Mouse (Mus musculus): ENCODE measurements around the gene Slc24a2. TPM values are rescaled to one million over a fixed set of nuclear protein-coding genes. Genes with fewer than 3 reads are reported as not detected.

Gene Slc24a2
- polyA plus RNA-seq, 1 experiment from 2014 or later, result 1.4 TPM

DNA sequence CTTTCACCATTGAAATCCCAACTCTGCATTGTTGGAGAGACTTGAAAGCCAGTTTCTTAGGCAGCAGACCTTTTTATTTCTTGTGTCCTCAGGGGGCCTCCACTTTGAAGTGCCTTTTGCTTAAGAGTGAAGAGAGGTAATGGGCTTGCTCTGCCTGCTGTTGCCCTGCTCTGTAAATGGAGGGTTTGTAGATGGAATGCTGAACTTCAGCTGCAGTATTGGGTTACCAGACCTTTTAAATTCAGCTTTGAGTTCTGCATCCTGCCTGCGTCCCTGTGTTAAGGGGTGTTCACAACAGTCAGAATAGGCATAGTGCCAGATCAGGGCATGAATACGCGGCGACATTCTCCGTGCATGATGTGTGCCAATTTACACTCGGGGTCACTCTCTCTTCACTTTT lies 241.0 kb downstream of the Slc24a2 start:
- Histone ChIP-seq H3K27me3 (replicated peaks; ENCODE audit: control insufficient read depth, insufficient read depth, low read length) (no peaks in the 10 kb centered on the region), H3K27ac (ENCODE audit: low read depth, low read length) (no peak overlapping the region), H3K4me1 (ENCODE audit: control insufficient read depth, insufficient read depth, low read length) (peaks cover 16% of the 10 kb centered on the region), H3K36me3 (ENCODE audit: control insufficient read depth, insufficient read depth, low read length) (no peaks in the 10 kb centered on the region), H3K4me2 (ENCODE audit: low read length) (no peak overlapping the region), H3K9ac (ENCODE audit: low read length) (peak overlapping the region; percentile 8; the same call in 1 of the 2 replicates), H3K4me3 (ENCODE audit: low read depth, low read length) (no peak overlapping the region), H3K9me3 (replicated peaks; ENCODE audit: control insufficient read depth, low read length) (no peaks in the 10 kb centered on the region)
- 12% methylated on average over 6 of the region's 6 CpGs for WGBS
- ATAC-seq (peak; percentile 58), DNase-seq (ENCODE audit: low spot score) (peak; percentile 70)

- DNase-seq (ENCODE audit: low spot score), result no peak
Observed at GRCm38 (mm10) chr4:86987846-86988245, 242.4 kb downstream of the Slc24a2 start.

DNA sequence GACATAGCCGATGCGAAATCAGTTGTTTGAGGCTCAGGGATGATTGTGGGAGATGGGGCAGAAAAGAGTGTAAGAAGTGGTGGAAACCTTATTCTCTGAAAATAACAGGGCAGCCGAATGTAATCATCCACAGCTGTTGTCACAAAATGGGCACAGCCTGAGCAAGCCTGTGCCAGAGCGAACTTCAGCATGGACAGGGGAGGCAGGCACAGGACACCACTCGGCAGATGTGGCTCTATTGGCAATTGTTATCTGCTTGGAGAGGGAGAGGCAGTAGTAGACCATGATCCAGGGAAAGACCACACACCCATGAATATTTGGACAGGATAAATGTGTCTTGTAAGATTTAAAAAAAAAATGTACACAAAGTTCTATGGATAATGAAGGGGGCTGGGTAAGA lies 253.0 kb downstream of the Slc24a2 start:
- Histone ChIP-seq H3K27me3 (replicated peaks; ENCODE audit: control insufficient read depth, insufficient read depth, low read length) (no peaks in the 10 kb centered on the region), H3K36me3 (ENCODE audit: control insufficient read depth, insufficient read depth, low read length) (no peaks in the 10 kb centered on the region), H3K9me3 (replicated peaks; ENCODE audit: control insufficient read depth, low read length) (no peaks in the 10 kb centered on the region), H3K27ac (ENCODE audit: low read depth, low read length) (no peak overlapping the region), H3K4me2 (ENCODE audit: low read length) (no peak overlapping the region), H3K9ac (ENCODE audit: low read length) (no peak overlapping the region), H3K4me3 (ENCODE audit: low read depth, low read length) (no peak overlapping the region), H3K4me1 (ENCODE audit: control insufficient read depth, insufficient read depth, low read length) (no peaks in the 10 kb centered on the region)
- 87% methylated on average over 5 of the region's 5 CpGs for WGBS
- ATAC-seq (no peak), DNase-seq (ENCODE audit: low spot score) (no peak)

More at GRCm38 (mm10) chr4:86987846-86988245, 242.4 kb downstream of the Slc24a2 start:
- no peak overlapping the region for H3K27ac ChIP-seq (ENCODE audit: low read depth, low read length)
- H3K9me3 ChIP-seq (replicated peaks; ENCODE audit: control insufficient read depth, low read length), result no peaks in the 10 kb centered on the region
- no peak overlapping the region for H3K4me2 ChIP-seq (ENCODE audit: low read length)
- H3K9ac ChIP-seq (ENCODE audit: low read length), result no peak overlapping the region
- H3K27me3 ChIP-seq (replicated peaks; ENCODE audit: control insufficient read depth, insufficient read depth, low read length), result no peaks in the 10 kb centered on the region
- 90% methylated on average over 4 of the region's 4 CpGs for WGBS
- H3K36me3 ChIP-seq (ENCODE audit: control insufficient read depth, insufficient read depth, low read length), result no peaks in the 10 kb centered on the region
- peaks cover 16% of the 10 kb centered on the region for H3K4me1 ChIP-seq (ENCODE audit: control insufficient read depth, insufficient read depth, low read length)
- no peak for ATAC-seq
- no peak overlapping the region for H3K4me3 ChIP-seq (ENCODE audit: low read depth, low read length)

DNA sequence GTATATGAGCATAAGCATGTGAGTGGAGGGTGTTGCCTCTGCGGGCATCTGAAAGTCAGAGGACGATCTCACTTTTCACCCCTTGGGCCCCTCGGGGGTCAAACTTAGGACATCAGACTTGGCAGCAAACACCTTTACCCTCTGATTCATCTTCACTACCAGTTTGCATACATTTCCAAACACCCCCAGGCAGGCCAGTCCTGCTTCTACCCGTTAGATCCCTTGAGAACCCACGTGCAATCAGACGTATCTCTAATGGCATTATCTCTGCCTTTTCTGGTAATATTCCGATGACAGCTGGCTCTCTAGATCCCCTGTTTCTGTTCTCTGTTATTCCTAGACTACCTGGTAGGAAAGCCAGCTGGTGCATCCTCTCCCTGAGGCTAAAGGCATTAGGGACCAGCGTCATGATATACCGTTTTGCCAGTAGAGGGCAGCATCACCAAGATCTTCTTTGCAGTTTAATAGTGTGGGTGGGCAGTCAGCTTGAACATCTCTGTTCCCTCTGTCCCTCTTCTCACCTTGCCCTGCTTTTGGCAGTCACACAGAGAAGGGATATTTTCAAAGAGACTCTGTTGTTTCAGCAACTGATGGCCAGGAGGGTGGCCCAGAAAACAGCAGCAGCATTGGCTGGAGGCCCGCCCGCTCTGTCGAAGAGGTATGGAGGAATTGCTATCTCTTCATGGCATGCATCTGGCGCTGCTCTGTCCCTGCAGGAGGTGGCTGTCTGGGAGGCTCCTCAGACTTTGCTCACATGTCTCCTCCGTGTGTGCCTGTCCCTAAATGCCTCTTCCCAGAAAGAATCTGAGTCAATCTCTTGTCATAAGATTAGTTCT lies 272.5 kb downstream of the Slc24a2 start:
- Histone ChIP-seq H3K27ac (ENCODE audit: low read depth, low read length) (no peak overlapping the region), H3K27me3 (replicated peaks; ENCODE audit: control insufficient read depth, insufficient read depth, low read length) (no peaks in the 10 kb centered on the region), H3K9me3 (replicated peaks; ENCODE audit: control insufficient read depth, low read length) (no peaks in the 10 kb centered on the region), H3K4me3 (ENCODE audit: low read depth, low read length) (no peak overlapping the region), H3K36me3 (ENCODE audit: control insufficient read depth, insufficient read depth, low read length) (no peaks in the 10 kb centered on the region), H3K9ac (ENCODE audit: low read length) (no peak overlapping the region), H3K4me2 (ENCODE audit: low read length) (no peak overlapping the region), H3K4me1 (ENCODE audit: control insufficient read depth, insufficient read depth, low read length) (no peaks in the 10 kb centered on the region)
- WGBS, result 43% methylated on average over 14 of the region's 14 CpGs
- ATAC-seq (peak; percentile 89), DNase-seq (ENCODE audit: low spot score) (peak; percentile 86)

DNA sequence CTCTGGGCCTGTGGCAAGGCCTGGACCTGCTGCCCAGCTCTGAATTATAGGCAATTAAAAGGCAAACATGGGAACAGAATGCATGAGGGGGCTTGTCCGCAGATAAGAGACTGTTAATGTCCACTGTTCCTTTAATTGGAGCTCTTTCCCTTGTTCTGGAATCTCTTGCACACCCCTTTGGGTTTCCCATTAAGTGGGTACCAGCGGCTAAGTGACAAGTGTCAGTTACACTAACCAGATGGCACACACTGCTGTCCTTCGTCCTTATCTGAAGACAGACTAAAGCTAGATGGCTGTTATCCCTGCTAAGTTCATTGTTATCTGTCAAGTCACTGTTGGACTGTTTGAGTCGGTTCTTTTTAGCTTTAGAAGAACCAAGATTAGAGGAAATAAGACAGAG lies 274.8 kb downstream of the Slc24a2 start:
- Histone ChIP-seq H3K4me2 (ENCODE audit: low read length) (no peak overlapping the region), H3K4me3 (ENCODE audit: low read depth, low read length) (no peak overlapping the region), H3K4me1 (ENCODE audit: control insufficient read depth, insufficient read depth, low read length) (no peaks in the 10 kb centered on the region), H3K27me3 (replicated peaks; ENCODE audit: control insufficient read depth, insufficient read depth, low read length) (no peaks in the 10 kb centered on the region), H3K27ac (ENCODE audit: low read depth, low read length) (no peak overlapping the region), H3K9ac (ENCODE audit: low read length) (no peak overlapping the region), H3K36me3 (ENCODE audit: control insufficient read depth, insufficient read depth, low read length) (no peaks in the 10 kb centered on the region), H3K9me3 (replicated peaks; ENCODE audit: control insufficient read depth, low read length) (no peaks in the 10 kb centered on the region)
- DNase-seq (ENCODE audit: low spot score) (no peak), ATAC-seq (no peak)
- 78% methylated on average over 4 of the region's 4 CpGs for WGBS

- H3K4me3 ChIP-seq (ENCODE audit: low read depth, low read length), result no peak overlapping the region
- no peaks in the 10 kb centered on the region for H3K36me3 ChIP-seq (ENCODE audit: control insufficient read depth, insufficient read depth, low read length)
- H3K4me2 ChIP-seq (ENCODE audit: low read length), result no peak overlapping the region
- H3K27ac ChIP-seq (ENCODE audit: low read depth, low read length), result no peak overlapping the region
- no peaks in the 10 kb centered on the region for H3K4me1 ChIP-seq (ENCODE audit: control insufficient read depth, insufficient read depth, low read length)
- H3K9me3 ChIP-seq (replicated peaks; ENCODE audit: control insufficient read depth, low read length), result no peaks in the 10 kb centered on the region
- H3K9ac ChIP-seq (ENCODE audit: low read length), result no peak overlapping the region
- no peak for ATAC-seq
- no peaks in the 10 kb centered on the region for H3K27me3 ChIP-seq (replicated peaks; ENCODE audit: control insufficient read depth, insufficient read depth, low read length)
- 74% methylated on average over 5 of the region's 5 CpGs for WGBS
- no peak for DNase-seq (ENCODE audit: low spot score)
Observed at GRCm38 (mm10) chr4:86953519-86953918, 276.8 kb downstream of the Slc24a2 start.

DNA sequence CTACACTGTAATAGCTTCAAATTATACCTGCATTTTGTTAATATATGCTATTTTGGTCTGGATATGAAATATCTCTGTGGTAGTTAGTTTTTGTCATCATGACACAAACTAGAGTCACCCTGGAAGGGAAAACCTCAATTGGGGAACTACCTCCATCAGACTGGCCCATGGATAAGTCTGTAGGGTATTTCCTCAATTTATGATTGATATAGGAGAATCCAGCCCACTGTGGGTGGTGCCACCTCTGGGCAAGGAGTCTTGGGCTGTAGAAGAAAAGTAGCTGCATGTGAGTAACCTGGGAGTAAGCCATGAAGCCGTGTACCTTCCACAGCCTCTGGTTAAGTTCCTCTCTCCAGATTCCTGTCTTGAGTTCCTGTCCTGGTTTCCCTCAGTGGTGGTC lies 281.5 kb downstream of the Slc24a2 start:
- 93% methylated on average over 1 of the region's 1 CpGs for WGBS

DNA sequence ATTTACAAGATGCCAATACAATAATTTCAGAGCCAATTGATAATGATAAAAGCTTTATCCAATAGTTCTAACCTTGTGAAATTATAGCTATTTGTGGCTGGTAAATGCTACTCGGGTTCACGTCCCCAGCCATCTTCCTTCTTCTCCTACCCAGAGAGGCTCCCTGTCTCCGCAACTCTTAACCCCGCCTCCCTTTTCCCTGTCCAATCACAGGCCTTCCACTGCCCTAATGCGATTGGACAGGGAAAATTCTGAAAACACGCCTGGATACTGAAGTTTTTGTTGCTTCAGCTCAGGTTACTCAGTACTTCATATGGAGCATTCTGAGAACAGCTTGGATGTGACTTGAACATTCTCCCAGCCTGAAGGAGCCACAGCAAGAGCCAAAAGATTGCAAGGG lies 287.0 kb downstream of the Slc24a2 start:
- DNase-seq (ENCODE audit: low spot score) (no peak), ATAC-seq (no peak)
- Histone ChIP-seq H3K27me3 (replicated peaks; ENCODE audit: control insufficient read depth, insufficient read depth, low read length) (no peaks in the 10 kb centered on the region), H3K36me3 (ENCODE audit: control insufficient read depth, insufficient read depth, low read length) (no peaks in the 10 kb centered on the region), H3K4me1 (ENCODE audit: control insufficient read depth, insufficient read depth, low read length) (no peaks in the 10 kb centered on the region), H3K27ac (ENCODE audit: low read depth, low read length) (no peak overlapping the region), H3K4me2 (ENCODE audit: low read length) (no peak overlapping the region), H3K9me3 (replicated peaks; ENCODE audit: control insufficient read depth, low read length) (no peaks in the 10 kb centered on the region), H3K9ac (ENCODE audit: low read length) (no peak overlapping the region), H3K4me3 (ENCODE audit: low read depth, low read length) (no peak overlapping the region)
- 58% methylated on average over 6 of the region's 6 CpGs for WGBS

More for the DNA sequence above, 281.5 kb downstream of the Slc24a2 start:
- ATAC-seq (no peak), DNase-seq (ENCODE audit: low spot score) (no peak)
- H3K36me3 ChIP-seq (ENCODE audit: control insufficient read depth, insufficient read depth, low read length), result no peaks in the 10 kb centered on the region
- no peak overlapping the region for H3K27ac ChIP-seq (ENCODE audit: low read depth, low read length)
- no peaks in the 10 kb centered on the region for H3K9me3 ChIP-seq (replicated peaks; ENCODE audit: control insufficient read depth, low read length)
- no peaks in the 10 kb centered on the region for H3K4me1 ChIP-seq (ENCODE audit: control insufficient read depth, insufficient read depth, low read length)
- H3K4me3 ChIP-seq (ENCODE audit: low read depth, low read length), result no peak overlapping the region
- no peak overlapping the region for H3K9ac ChIP-seq (ENCODE audit: low read length)
- H3K27me3 ChIP-seq (replicated peaks; ENCODE audit: control insufficient read depth, insufficient read depth, low read length), result no peaks in the 10 kb centered on the region
- H3K4me2 ChIP-seq (ENCODE audit: low read length), result no peak overlapping the region

- Histone ChIP-seq H3K4me1 (ENCODE audit: control insufficient read depth, insufficient read depth, low read length) (no peaks in the 10 kb centered on the region), H3K9ac (ENCODE audit: low read length) (no peak overlapping the region), H3K36me3 (ENCODE audit: control insufficient read depth, insufficient read depth, low read length) (no peaks in the 10 kb centered on the region), H3K27ac (ENCODE audit: low read depth, low read length) (no peak overlapping the region), H3K4me3 (ENCODE audit: low read depth, low read length) (no peak overlapping the region), H3K9me3 (replicated peaks; ENCODE audit: control insufficient read depth, low read length) (no peaks in the 10 kb centered on the region), H3K4me2 (ENCODE audit: low read length) (no peak overlapping the region), H3K27me3 (replicated peaks; ENCODE audit: control insufficient read depth, insufficient read depth, low read length) (no peaks in the 10 kb centered on the region)
- DNase-seq (ENCODE audit: low spot score), result no peak
- ATAC-seq, result no peak
- 78% methylated on average over 6 of the region's 6 CpGs for WGBS
Observed at GRCm38 (mm10) chr4:86942656-86943055, 287.6 kb downstream of the Slc24a2 start.
